Mouse (Mus musculus) embryonic fibroblast, embryonic 13.5 days (primary cell): ENCODE results near the gene Ksr1.

ENCODE experiments used
- CTCF ChIP-seq: IDR thresholded peaks from 2 replicates; pipeline ENCODE4 v1.5.1; 2011; ENCODE audit warnings: mild to moderate bottlenecking, control low read depth, low read length, moderate library complexity, borderline replicate concordance; ENCODE audit not compliant: insufficient read depth
- POLR2A ChIP-seq: IDR thresholded peaks from 2 replicates; pipeline ENCODE4 v1.6.1; 2011; ENCODE audit warnings: low read depth, mild to moderate bottlenecking, control low read depth, low read length, moderate library complexity

DNA sequence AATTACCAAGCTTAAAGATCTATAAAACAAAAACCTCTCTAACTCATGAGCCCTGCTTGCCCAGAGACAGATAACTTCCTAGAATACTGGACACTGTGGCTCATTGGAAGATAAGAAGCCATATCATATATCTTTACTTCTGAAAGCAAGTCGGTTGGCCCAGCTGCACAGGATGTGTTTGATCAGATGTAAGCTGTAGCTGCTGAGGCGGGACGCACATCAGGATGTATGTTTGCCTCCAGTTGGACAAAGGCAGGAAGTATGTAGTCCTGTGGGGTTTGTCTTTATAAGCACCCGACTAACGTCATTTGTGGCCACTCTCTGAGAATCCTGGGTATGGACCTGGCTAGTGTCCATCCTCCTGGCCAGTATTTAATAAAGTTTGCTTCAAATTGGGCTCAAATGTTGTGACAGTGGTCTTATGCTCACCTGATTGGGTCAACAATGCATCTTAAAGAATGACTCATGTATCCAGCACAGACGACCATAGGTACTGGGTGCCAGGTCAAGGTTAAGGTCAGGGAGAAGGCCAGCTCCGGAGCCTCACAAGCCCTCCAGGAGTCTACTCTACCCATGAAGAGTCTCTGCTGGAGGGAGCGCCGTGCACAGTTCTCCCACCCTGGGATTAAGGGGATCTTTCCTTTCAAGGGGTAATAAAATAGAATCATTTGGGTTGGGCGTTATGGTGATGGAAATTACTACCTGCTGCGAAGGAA lies 143.0 kb downstream of the Ksr1 start:
- TF ChIP-seq CTCF (no peak), POLR2A (no peak)
